Mouse (Mus musculus): ENCODE data around the gene Tinagl1. TPM values are rescaled to one million over a fixed set of nuclear protein-coding genes. Genes with fewer than 3 reads are reported as not detected.

The Tinagl1 gene
- polyA plus RNA-seq, 1 experiment = 1.6 TPM

GRCm38 (mm10) chr4:130188806-130189297 lies 13.9 kb upstream of the Tinagl1 start:
- no peak for TF ChIP-seq POLR2A (IDR thresholded peaks at IDR 0.05; ENCODE audit: insufficient read length, low read depth)
- TF ChIP-seq MYOD1 (IDR thresholded peaks at IDR 0.05; ENCODE audit: control insufficient read depth in 1 of 3, insufficient read length in 2 of 3, low read depth in 2 of 3) = no peak
- no peak for TF ChIP-seq TCF3 (IDR thresholded peaks at IDR 0.05; ENCODE audit: insufficient read length, low read depth)
- no peak for TF ChIP-seq MAX (IDR thresholded peaks at IDR 0.05; ENCODE audit: low read depth)
- Histone ChIP-seq H3K79me2 (ENCODE audit: control insufficient read depth, insufficient read depth) (no peaks in the 10 kb centered on the region), H3ac (ENCODE audit: control insufficient read depth, insufficient read length) (no peak overlapping the region), H3K36me3 (ENCODE audit: control insufficient read depth, insufficient read depth) (no peaks in the 10 kb centered on the region), H3K4me3 (no peak overlapping the region), H3K4me2 (ENCODE audit: low read depth) (peak overlapping the region; percentile 7), H3K27me3 (ENCODE audit: control insufficient read depth, insufficient read depth, insufficient read length) (peaks cover 17% of the 10 kb centered on the region)

GRCm38 (mm10) chr4:130186891-130187290 lies 12.0 kb upstream of the Tinagl1 start:
- Histone ChIP-seq H3K4me3 (no peak overlapping the region), H3K79me2 (ENCODE audit: control insufficient read depth, insufficient read depth) (no peaks in the 10 kb centered on the region), H3K4me2 (ENCODE audit: low read depth) (no peak overlapping the region), H3K27me3 (ENCODE audit: control insufficient read depth, insufficient read depth, insufficient read length) (peaks cover 17% of the 10 kb centered on the region), H3ac (ENCODE audit: control insufficient read depth, insufficient read length) (no peak overlapping the region), H3K36me3 (ENCODE audit: control insufficient read depth, insufficient read depth) (no peaks in the 10 kb centered on the region)
- TF ChIP-seq TCF3 (IDR thresholded peaks at IDR 0.05; ENCODE audit: insufficient read length, low read depth) (no peak), POLR2A (IDR thresholded peaks at IDR 0.05; ENCODE audit: insufficient read length, low read depth) (no peak), SRF (IDR thresholded peaks at IDR 0.05; ENCODE audit: control insufficient read depth, insufficient read length, low read depth) (no peak), POLR2AphosphoS2 (IDR thresholded peaks at IDR 0.05; ENCODE audit: insufficient read length, low read depth) (no peak), TCF12 (IDR thresholded peaks at IDR 0.05; ENCODE audit: insufficient read depth, poor library complexity, severe bottlenecking) (no peak), E2F4 (IDR thresholded peaks at IDR 0.05; ENCODE audit: insufficient read depth) (no peak), USF1 (IDR thresholded peaks at IDR 0.05; ENCODE audit: low read depth) (no peak), MYOG (IDR thresholded peaks at IDR 0.05; ENCODE audit: control insufficient read depth in 1 of 3, insufficient read depth in 1 of 3, insufficient read length in 2 of 3, low read depth in 2 of 3) (no peak)

GRCm38 (mm10) chr4:130186450-130186849 lies 11.5 kb upstream of the Tinagl1 start:
- H3K27me3 ChIP-seq (ENCODE audit: control insufficient read depth, insufficient read depth, insufficient read length) = peaks cover 17% of the 10 kb centered on the region
- no peak for TF ChIP-seq REST (IDR thresholded peaks at IDR 0.05; ENCODE audit: insufficient read depth, insufficient read length)
- no peaks in the 10 kb centered on the region for H3K79me2 ChIP-seq (ENCODE audit: control insufficient read depth, insufficient read depth)
- no peak overlapping the region for H3K4me3 ChIP-seq
- H3K4me2 ChIP-seq (ENCODE audit: low read depth) = no peak overlapping the region
- H3K36me3 ChIP-seq (ENCODE audit: control insufficient read depth, insufficient read depth) = no peaks in the 10 kb centered on the region
- H3ac ChIP-seq (ENCODE audit: control insufficient read depth, insufficient read length) = no peak overlapping the region

- H3K4me3 ChIP-seq = no peak overlapping the region
- no peaks in the 10 kb centered on the region for H3K27me3 ChIP-seq (ENCODE audit: control insufficient read depth, insufficient read depth, insufficient read length)
- H3K4me2 ChIP-seq (ENCODE audit: low read depth) = no peak overlapping the region
- no peak overlapping the region for H3ac ChIP-seq (ENCODE audit: control insufficient read depth, insufficient read length)
- H3K36me3 ChIP-seq (ENCODE audit: control insufficient read depth, insufficient read depth) = no peaks in the 10 kb centered on the region
- no peak for TF ChIP-seq POLR2AphosphoS2 (IDR thresholded peaks at IDR 0.05; ENCODE audit: insufficient read length, low read depth)
- no peak for TF ChIP-seq MAX (IDR thresholded peaks at IDR 0.05; ENCODE audit: low read depth)
- no peak for TF ChIP-seq SRF (IDR thresholded peaks at IDR 0.05; ENCODE audit: control insufficient read depth, insufficient read length, low read depth)
- no peak for TF ChIP-seq REST (IDR thresholded peaks at IDR 0.05; ENCODE audit: insufficient read depth, insufficient read length)
- TF ChIP-seq POLR2A (IDR thresholded peaks at IDR 0.05; ENCODE audit: insufficient read length, low read depth) = no peak
- TF ChIP-seq MYOG (IDR thresholded peaks at IDR 0.05; ENCODE audit: control insufficient read depth in 1 of 3, insufficient read depth in 1 of 3, insufficient read length in 2 of 3, low read depth in 2 of 3) = no peak
- no peak for TF ChIP-seq E2F4 (IDR thresholded peaks at IDR 0.05; ENCODE audit: insufficient read depth)
- no peaks in the 10 kb centered on the region for H3K79me2 ChIP-seq (ENCODE audit: control insufficient read depth, insufficient read depth)
Observed at GRCm38 (mm10) chr4:130183879-130184278, 9.0 kb upstream of the Tinagl1 start.

GRCm38 (mm10) chr4:130183023-130183422 lies 8.1 kb upstream of the Tinagl1 start:
- TF ChIP-seq USF1 (IDR thresholded peaks at IDR 0.05; ENCODE audit: low read depth) = no peak
- Histone ChIP-seq H3K79me2 (ENCODE audit: control insufficient read depth, insufficient read depth) (no peaks in the 10 kb centered on the region), H3K4me2 (ENCODE audit: low read depth) (no peak overlapping the region), H3K27me3 (ENCODE audit: control insufficient read depth, insufficient read depth, insufficient read length) (no peaks in the 10 kb centered on the region), H3K36me3 (ENCODE audit: control insufficient read depth, insufficient read depth) (no peaks in the 10 kb centered on the region), H3ac (ENCODE audit: control insufficient read depth, insufficient read length) (no peak overlapping the region), H3K4me3 (no peak overlapping the region)

- no peak for TF ChIP-seq E2F4 (IDR thresholded peaks at IDR 0.05; ENCODE audit: insufficient read depth)
- no peak for TF ChIP-seq USF1 (IDR thresholded peaks at IDR 0.05; ENCODE audit: low read depth)
- TF ChIP-seq POLR2A (IDR thresholded peaks at IDR 0.05; ENCODE audit: insufficient read length, low read depth) = no peak
- no peak for TF ChIP-seq TCF12 (IDR thresholded peaks at IDR 0.05; ENCODE audit: insufficient read depth, poor library complexity, severe bottlenecking)
- TF ChIP-seq REST (IDR thresholded peaks at IDR 0.05; ENCODE audit: insufficient read depth, insufficient read length) = no peak
- no peak for TF ChIP-seq CEBPB (IDR thresholded peaks at IDR 0.05; ENCODE audit: insufficient read depth, poor library complexity, severe bottlenecking)
- TF ChIP-seq MYOG (IDR thresholded peaks at IDR 0.05; ENCODE audit: control insufficient read depth in 1 of 3, insufficient read depth in 1 of 3, insufficient read length in 2 of 3, low read depth in 2 of 3) = no peak
- no peak for TF ChIP-seq MAX (IDR thresholded peaks at IDR 0.05; ENCODE audit: low read depth)
- TF ChIP-seq TCF3 (IDR thresholded peaks at IDR 0.05; ENCODE audit: insufficient read length, low read depth) = no peak
- TF ChIP-seq POLR2AphosphoS2 (IDR thresholded peaks at IDR 0.05; ENCODE audit: insufficient read length, low read depth) = no peak
- no peaks in the 10 kb centered on the region for H3K79me2 ChIP-seq (ENCODE audit: control insufficient read depth, insufficient read depth)
- no peak overlapping the region for H3K4me2 ChIP-seq (ENCODE audit: low read depth)
- no peak overlapping the region for H3ac ChIP-seq (ENCODE audit: control insufficient read depth, insufficient read length)
- H3K27me3 ChIP-seq (ENCODE audit: control insufficient read depth, insufficient read depth, insufficient read length) = no peaks in the 10 kb centered on the region
- H3K4me3 ChIP-seq = no peak overlapping the region
- no peaks in the 10 kb centered on the region for H3K36me3 ChIP-seq (ENCODE audit: control insufficient read depth, insufficient read depth)
Observed at GRCm38 (mm10) chr4:130181886-130182285, 7.0 kb upstream of the Tinagl1 start.
